Mouse (Mus musculus) thymus, postnatal 0 days (tissue): Measurements from ENCODE around the gene Teddm1a. TPM values are rescaled to one million over a fixed set of nuclear protein-coding genes. Genes with fewer than 3 reads are reported as not detected.

ENCODE experiments used
- DNase-seq: peaks from one replicate; pipeline ENCODE4 v3.0.0-alpha.2; 2015; ENCODE audit warnings: low spot score
- polyA plus RNA-seq: library from polyadenylated mRNA; unstranded; fragments of >200 nt; fragmentation: Nextera tagmentation; extraction: Ambion mirVana; gene quantifications from 2 replicates; pipeline ENCODE4 v1.2.1, GENCODE M21; 2015

The Teddm1a gene
- polyA plus RNA-seq, 1 experiment from 2014 or later = not detected

- no peak for DNase-seq
These were observed 12.7 kb downstream of the Teddm1a start for GRCm38 (mm10) chr1:153904236-153904635.

GRCm38 (mm10) chr1:153905884-153906283, 14.3 kb downstream of the Teddm1a start:
- no peak for DNase-seq

GRCm38 (mm10) chr1:153908208-153908607, 16.7 kb downstream of the Teddm1a start:
- no peak for DNase-seq

GRCm38 (mm10) chr1:153908741-153909140, 17.2 kb downstream of the Teddm1a start:
- no peak for DNase-seq

GRCm38 (mm10) chr1:153909213-153909962, 17.8 kb downstream of the Teddm1a start:
- no peak for DNase-seq

GRCm38 (mm10) chr1:153909963-153910291, 18.4 kb downstream of the Teddm1a start:
- DNase-seq = no peak

GRCm38 (mm10) chr1:153910423-153910822, 18.9 kb downstream of the Teddm1a start:
- DNase-seq = no peak

- DNase-seq = no peak
These were observed 19.8 kb downstream of the Teddm1a start for GRCm38 (mm10) chr1:153911276-153911795.

GRCm38 (mm10) chr1:153913869-153914268, 22.3 kb downstream of the Teddm1a start:
- DNase-seq = no peak

- DNase-seq = no peak
These were observed 27.1 kb downstream of the Teddm1a start for GRCm38 (mm10) chr1:153918521-153919206.

- no peak for DNase-seq
These were observed 30.1 kb downstream of the Teddm1a start for GRCm38 (mm10) chr1:153921642-153922041.

GRCm38 (mm10) chr1:153922571-153923021, 31.1 kb downstream of the Teddm1a start:
- DNase-seq = no peak

- no peak for DNase-seq
These were observed 33.1 kb downstream of the Teddm1a start for GRCm38 (mm10) chr1:153924395-153925385.

GRCm38 (mm10) chr1:153930431-153930830, 38.9 kb downstream of the Teddm1a start:
- no peak for DNase-seq

GRCm38 (mm10) chr1:153933772-153934171, 42.2 kb downstream of the Teddm1a start:
- no peak for DNase-seq

- no peak for DNase-seq
These were observed 44.4 kb downstream of the Teddm1a start for GRCm38 (mm10) chr1:153935844-153936380.

GRCm38 (mm10) chr1:153937025-153937424, 45.5 kb downstream of the Teddm1a start:
- no peak for DNase-seq

- no peak for DNase-seq
These were observed 49.4 kb downstream of the Teddm1a start for GRCm38 (mm10) chr1:153940986-153941385.
